Mouse (Mus musculus): ENCODE data around the gene Nme9.

- TF ChIP-seq CTCF (IDR thresholded peaks at IDR 0.05; ENCODE audit: extremely low read depth, insufficient read depth, low read length) (peak; percentile 64), POLR2A (IDR thresholded peaks at IDR 0.05; ENCODE audit: extremely low read depth, insufficient read depth, low read length) (no peak)
Measured at GRCm38 (mm10) chr9:99458529-99459208, 7.4 kb downstream of the Nme9 start.
